Mouse (Mus musculus): ENCODE measurements around the gene Olfr1393. TPM values are rescaled to one million over a fixed set of nuclear protein-coding genes. Genes with fewer than 3 reads are reported as not detected.

Olfr1393 gene
- not detected in 2 replicates for polyA plus RNA-seq (2012)

- no peak for TF ChIP-seq GATA1 (IDR thresholded peaks at IDR 0.05; ENCODE audit: low read length)
Observed at GRCm38 (mm10) chr11:49278222-49278621, at the start of gene Olfr1393. Olfr1393 (plus strand) TSS chr11:49278304.

DNA sequence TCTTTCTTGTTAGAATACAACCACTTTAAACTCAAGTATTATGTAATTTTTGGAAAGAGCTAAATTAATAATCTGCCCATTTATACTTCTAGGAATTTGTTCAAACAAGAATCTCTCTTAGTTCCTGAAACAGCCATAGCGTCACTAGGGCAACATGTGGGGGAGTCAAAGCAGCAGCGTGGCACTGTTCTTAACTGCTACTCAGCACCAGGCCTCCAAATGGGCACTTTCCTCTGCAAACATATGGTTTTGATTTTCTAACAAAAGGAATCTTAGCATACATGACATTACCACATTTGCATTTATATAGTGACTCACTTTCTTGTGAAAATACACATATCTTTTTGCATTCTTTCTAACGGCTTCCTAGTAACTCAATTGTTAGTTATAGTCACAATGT lies 45.3 kb upstream of the Olfr1393 start:
- no peak for TF ChIP-seq GATA1 (IDR thresholded peaks at IDR 0.05; ENCODE audit: low read length)

- TF ChIP-seq GATA1 (IDR thresholded peaks at IDR 0.05; ENCODE audit: low read length), result no peak
Observed at GRCm38 (mm10) chr11:49235459-49236207, 42.5 kb upstream of the Olfr1393 start.

- TF ChIP-seq GATA1 (IDR thresholded peaks at IDR 0.05; ENCODE audit: low read length), result no peak
Observed at GRCm38 (mm10) chr11:49236891-49237290, 41.2 kb upstream of the Olfr1393 start.

DNA sequence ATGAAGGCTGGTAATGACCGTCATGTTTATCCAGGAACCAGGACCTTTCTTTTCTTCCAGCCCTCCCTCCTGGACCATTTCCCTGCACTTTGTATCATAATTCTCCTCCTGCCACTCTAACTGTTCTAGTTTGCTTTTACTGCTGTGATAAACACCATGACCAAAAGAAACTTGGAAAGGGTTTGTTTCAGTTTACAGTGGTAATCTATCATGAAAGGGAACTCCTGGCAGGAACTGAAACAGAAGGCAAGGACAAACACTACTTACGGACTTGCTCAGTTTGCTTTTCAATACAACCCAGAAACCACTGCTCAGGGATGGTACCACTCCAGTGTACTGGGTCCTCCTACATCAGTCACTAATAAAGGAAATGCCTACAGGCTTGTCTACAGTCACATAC lies 40.6 kb upstream of the Olfr1393 start:
- no peak for TF ChIP-seq GATA1 (IDR thresholded peaks at IDR 0.05; ENCODE audit: low read length)

DNA sequence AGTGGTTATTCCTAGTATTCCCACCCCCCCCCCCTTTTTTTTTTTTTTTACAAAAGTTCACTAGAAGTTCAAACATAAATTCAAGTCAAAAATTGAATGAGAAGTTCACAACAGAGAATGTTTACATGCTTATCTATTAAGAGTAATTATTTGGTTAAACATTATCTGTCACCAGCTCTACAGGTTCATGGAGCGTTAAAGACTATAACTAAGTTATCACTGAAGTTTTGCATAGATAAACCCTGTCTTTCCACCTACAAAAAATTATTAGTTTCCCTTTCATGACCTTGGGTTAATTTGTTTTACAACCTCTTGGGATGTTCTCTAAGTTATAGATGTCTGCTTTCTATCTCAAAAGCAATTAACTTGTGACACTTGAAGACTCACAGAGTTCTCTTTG lies 37.8 kb upstream of the Olfr1393 start:
- TF ChIP-seq GATA1 (IDR thresholded peaks at IDR 0.05; ENCODE audit: low read length), result no peak

DNA sequence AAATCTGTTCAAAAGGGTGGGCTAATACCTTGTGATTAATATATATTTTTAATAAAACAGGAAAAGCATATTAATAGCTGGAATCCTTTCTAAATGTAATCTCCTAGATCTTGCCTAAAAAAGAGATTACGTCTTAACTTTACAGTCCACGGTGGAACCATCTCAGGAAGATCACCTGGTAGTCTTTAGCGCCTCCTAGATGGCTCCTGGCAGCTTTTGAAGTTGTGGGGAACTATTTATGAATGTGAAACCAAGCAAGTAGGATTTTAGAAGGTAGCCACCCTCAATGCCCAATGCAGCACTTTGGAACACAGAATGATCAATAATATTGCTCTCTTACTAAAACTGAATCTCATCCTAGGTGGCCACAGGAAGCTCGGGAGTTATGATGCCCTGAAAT lies 37.2 kb upstream of the Olfr1393 start:
- no peak for TF ChIP-seq GATA1 (IDR thresholded peaks at IDR 0.05; ENCODE audit: low read length)

- TF ChIP-seq GATA1 (IDR thresholded peaks at IDR 0.05; ENCODE audit: low read length), result peak; percentile 24
Observed at GRCm38 (mm10) chr11:49241471-49241870, 36.6 kb upstream of the Olfr1393 start.

DNA sequence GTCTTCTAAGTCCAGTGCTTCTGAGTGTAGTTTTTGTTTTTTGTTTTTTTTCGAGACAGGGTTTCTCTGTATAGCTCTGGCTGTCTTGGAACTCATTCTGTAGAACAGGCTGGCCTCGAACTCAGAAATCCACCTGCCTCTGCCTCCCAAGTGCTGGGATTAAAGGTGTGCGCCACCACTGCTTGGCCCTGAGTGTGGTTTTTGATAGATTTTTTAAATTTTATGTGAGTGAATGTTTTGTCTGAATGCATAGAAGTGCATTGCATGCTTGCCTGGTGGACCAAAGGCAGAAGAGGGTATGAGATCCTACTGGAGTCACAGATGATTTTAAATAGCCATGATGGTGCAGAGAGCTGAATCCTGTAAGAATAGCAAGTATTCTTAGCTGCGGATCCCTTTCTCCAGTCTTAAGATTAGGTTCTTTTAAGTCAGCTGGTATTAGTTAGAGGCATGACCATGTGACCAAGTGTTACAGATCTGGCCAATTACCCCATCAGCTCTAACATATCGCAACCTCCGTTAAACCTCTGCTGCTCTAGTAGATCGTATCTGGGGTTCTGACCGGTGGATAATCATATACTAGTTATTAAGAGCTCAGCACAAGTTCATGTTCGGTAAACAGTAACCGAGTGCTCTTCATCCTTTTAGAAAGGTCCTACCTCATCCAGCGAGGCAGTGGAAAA lies 35.0 kb upstream of the Olfr1393 start:
- TF ChIP-seq GATA1 (IDR thresholded peaks at IDR 0.05; ENCODE audit: low read length), result no peak

- TF ChIP-seq GATA1 (IDR thresholded peaks at IDR 0.05; ENCODE audit: low read length), result no peak
Observed at GRCm38 (mm10) chr11:49243727-49244594, 34.1 kb upstream of the Olfr1393 start, which contains the start of gene Mgat1. Mgat1 (plus strand) TSS chr11:49244191.

- no peak for TF ChIP-seq GATA1 (IDR thresholded peaks at IDR 0.05; ENCODE audit: low read length)
Observed at GRCm38 (mm10) chr11:49244595-49244930, 33.5 kb upstream of the Olfr1393 start.

DNA sequence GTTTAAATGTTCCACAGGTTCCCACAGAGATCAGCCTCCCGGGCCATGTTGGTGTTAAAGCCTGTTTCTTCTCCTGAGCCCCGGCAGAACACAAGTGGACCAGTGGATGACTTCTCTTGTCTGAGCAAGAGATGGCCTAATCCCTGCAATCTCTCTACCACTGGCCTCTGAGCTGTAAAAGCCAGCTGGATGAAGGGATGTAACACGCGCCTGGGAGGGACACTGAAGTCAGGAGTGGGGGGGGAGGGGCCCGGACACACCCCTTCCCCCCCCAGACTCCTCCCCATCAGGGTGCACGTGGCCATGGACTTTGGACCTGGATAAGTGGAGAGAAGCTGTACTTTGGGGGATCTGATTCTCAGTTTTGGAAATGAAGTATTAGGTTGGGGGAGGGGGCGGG lies 32.9 kb upstream of the Olfr1393 start:
- TF ChIP-seq GATA1 (IDR thresholded peaks at IDR 0.05; ENCODE audit: low read length), result no peak

GRCm38 (mm10) chr11:49245634-49246415 lies 32.3 kb upstream of the Olfr1393 start:
- TF ChIP-seq GATA1 (IDR thresholded peaks at IDR 0.05; ENCODE audit: low read length), result peak; percentile 11

- TF ChIP-seq GATA1 (IDR thresholded peaks at IDR 0.05; ENCODE audit: low read length), result no peak
Observed at GRCm38 (mm10) chr11:49246523-49246922, 31.6 kb upstream of the Olfr1393 start.

DNA sequence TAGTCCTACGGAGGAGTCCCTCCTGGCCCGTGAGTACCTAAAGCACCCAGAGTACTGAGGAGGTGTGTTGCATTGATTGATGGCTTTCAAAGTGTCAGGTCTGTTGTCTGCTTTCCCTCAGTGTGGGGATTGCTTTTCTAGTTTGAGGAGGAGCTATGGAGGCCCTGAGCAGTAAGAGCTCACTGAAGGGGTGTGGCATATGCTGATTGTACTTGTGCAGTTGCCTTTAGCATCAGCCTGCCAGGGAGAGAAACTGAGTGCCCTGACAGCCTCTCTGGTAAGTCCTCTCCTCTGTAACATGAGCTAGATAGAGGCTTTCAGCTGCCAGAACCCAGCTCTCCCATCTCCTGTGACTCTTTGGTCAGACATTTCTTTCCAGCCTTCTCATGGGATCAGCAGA lies 30.8 kb upstream of the Olfr1393 start:
- TF ChIP-seq GATA1 (IDR thresholded peaks at IDR 0.05; ENCODE audit: low read length), result no peak
